Mouse (Mus musculus) right cerebral cortex, postnatal 4 days (tissue): ENCODE data around the gene Cpne5.
"Not testable (repeated sequence)": the region's sequence is repeated elsewhere in the genome, so short reads cannot be mapped to it uniquely, and the experiment has no call there.

Source experiments
- DNase-seq: peaks from one replicate; pipeline ENCODE4 v3.0.0-alpha.2; 2022

Cpne5 gene

GRCm38 (mm10) chr17:29123578-29124174 lies 114.3 kb downstream of the Cpne5 start:
- no peak for DNase-seq

GRCm38 (mm10) chr17:29122817-29123216 lies 115.2 kb downstream of the Cpne5 start:
- DNase-seq, result peak; percentile 3

- DNase-seq, result peak; percentile 1
Measured at GRCm38 (mm10) chr17:29120666-29121065, 117.3 kb downstream of the Cpne5 start.

- DNase-seq, result peak; percentile 2
Measured at GRCm38 (mm10) chr17:29118057-29118456, 119.9 kb downstream of the Cpne5 start.

- DNase-seq, result peak; percentile 0
Measured at GRCm38 (mm10) chr17:29117006-29117648, 120.8 kb downstream of the Cpne5 start.

DNA sequence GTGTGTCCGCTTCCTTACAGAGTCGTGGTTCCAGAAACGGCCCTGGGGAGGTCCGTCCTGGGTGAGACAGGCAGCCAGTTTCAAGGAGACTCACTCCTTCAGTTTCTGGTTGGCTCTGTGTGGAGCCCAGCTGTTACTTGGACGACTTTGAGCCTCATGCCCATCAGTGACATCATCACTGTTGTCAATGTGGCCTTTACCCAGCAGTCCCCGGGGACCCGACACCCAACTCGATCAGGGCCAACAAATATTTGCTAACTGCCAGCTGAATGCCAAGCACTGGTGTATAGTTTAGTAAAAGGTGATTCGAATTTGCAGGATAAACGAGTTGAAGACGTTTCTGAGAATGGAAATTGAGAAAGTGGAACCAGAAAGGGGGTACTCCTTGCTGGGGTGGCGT lies 121.9 kb downstream of the Cpne5 start:
- DNase-seq, result no peak

DNA sequence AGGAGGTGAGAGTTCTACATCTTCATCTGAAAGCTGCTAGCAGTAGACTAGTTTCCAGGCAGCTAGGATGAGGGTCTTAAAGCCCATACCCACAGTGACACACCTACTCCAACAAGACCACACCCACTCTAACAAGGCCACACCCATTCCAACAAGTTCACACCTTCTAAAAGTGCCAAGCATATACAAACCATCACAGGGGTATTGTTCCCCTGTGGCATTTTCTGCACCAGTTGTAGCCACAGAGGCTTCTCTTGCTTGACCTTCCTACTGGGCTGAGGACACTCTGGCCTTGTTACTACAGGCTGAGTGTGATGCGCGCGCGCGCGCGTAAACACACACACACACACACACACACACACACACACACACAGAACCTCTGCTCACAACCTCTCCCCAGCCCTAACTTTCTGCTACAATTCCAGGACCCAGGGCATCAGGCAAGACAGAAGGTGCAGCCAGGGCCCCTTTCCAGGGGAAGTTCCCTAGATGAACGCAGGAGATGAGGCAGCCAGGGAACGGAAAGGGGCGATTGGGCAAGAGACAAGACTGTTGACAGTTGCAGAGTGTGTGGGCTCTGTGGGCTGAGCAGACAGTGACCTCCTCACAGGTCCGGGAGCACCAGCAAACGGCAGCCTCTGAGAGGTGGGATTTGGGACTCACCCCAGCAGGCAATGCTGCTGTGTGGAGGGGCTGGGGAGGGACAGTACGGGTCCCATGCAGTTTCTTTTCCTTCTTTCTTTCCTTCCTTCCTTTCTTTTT lies 124.2 kb downstream of the Cpne5 start, which contains the start of gene Rab44:
Gene Rab44 (plus strand): TSS at position 555 of the 762 bp plus-strand sequence.
- DNase-seq, result peak; percentile 0

DNA sequence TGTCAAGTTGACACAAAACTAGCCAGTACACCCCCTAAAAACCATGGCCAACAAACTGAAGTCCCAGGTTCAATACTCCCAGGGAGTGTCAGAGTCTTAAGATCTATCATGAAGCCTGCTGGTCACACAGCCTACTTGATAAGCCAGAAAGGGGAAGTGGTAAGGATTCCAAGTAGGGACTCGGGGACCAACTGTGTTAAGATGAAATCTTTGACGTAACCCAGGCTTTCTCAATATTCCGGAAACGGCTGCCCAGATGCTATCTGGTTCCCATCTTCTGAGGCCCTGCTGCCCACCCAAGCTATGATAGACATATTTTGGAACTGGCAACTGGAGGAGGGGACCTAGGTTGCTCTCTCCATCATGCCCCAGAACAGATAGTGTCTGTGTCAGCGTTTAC lies 126.6 kb downstream of the Cpne5 start:
- DNase-seq, result no peak

GRCm38 (mm10) chr17:29110356-29110755 lies 127.6 kb downstream of the Cpne5 start:
- DNase-seq, result not testable (repeated sequence)
